Mouse (Mus musculus): ENCODE measurements at regions not wholly inside any gene's neighbourhood (a gene's known extent, or its start where the extent isn't known, plus 50 kb on each side); places are given as distances from the start of the nearest gene placed in this dataset.

DNA sequence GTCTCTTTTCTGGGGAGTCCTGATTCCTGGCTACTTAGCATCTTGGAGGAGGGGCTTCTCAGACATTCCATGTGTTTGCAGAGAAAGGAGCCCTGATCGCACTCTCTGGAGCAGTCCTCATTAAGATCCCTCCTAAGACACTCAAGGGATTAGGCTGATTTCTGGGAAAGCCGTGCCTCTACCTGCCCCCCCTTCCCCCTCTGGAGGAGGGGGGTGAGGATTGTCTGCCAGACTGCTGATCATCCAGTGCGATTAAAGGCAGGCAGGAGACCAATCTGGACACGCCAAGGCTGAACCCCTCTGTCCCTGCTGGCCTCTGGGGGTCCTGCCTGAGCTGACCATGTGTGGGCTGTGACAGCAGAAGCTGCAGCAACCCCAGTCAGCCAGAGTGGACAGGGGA lies 65.4 kb downstream of the Vegfa start:
- H3K4me1 ChIP-seq (ENCODE audit: control insufficient read depth, insufficient read depth, low read length), result no peaks in the 10 kb centered on the region
- peak; percentile 24 for DNase-seq
- WGBS, result 10% methylated on average over 4 of the region's 4 CpGs
- no peaks in the 10 kb centered on the region for H3K36me3 ChIP-seq (ENCODE audit: control insufficient read depth, insufficient read depth, low read length)
- no peak for ATAC-seq (ENCODE audit: low FRiP score, low TSS enrichment)
- H3K9ac ChIP-seq (replicated peaks; ENCODE audit: low read length), result no peak overlapping the region
- H3K9me3 ChIP-seq (ENCODE audit: control insufficient read depth, low read length), result no peaks in the 10 kb centered on the region
- H3K4me3 ChIP-seq (replicated peaks; ENCODE audit: low read depth, low read length), result no peak overlapping the region
- no peak overlapping the region for H3K4me2 ChIP-seq (ENCODE audit: low read length)
- H3K27ac ChIP-seq (replicated peaks; ENCODE audit: low read depth, low read length), result no peak overlapping the region
- H3K27me3 ChIP-seq (ENCODE audit: control insufficient read depth, insufficient read depth, low read length), result no peaks in the 10 kb centered on the region

DNA sequence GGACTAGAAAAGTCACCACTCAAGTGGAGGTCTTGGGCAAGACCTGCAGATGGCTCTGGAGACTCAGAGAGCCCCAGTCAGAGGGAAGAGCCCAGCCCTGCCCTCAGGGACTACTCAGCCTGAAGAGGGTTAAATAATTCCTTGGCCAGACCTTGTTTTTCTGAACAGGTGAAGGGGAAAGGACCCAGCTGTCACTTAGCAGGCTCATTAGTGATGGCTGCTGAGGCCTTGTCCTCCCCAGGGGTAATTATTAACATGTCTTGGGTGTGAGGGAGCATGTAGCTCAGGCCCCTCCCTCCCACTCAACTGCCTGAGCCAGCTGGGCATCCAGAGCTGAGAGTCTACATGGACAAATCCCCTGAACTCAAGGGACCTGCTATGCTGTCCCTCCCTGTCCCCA lies 68.1 kb downstream of the Vegfa start:
- no peak for DNase-seq
- Histone ChIP-seq H3K9ac (replicated peaks; ENCODE audit: low read length) (no peak overlapping the region), H3K27me3 (ENCODE audit: control insufficient read depth, insufficient read depth, low read length) (no peaks in the 10 kb centered on the region), H3K4me1 (ENCODE audit: control insufficient read depth, insufficient read depth, low read length) (no peaks in the 10 kb centered on the region), H3K36me3 (ENCODE audit: control insufficient read depth, insufficient read depth, low read length) (no peaks in the 10 kb centered on the region), H3K4me2 (ENCODE audit: low read length) (no peak overlapping the region), H3K27ac (replicated peaks; ENCODE audit: low read depth, low read length) (no peak overlapping the region), H3K4me3 (replicated peaks; ENCODE audit: low read depth, low read length) (no peak overlapping the region), H3K9me3 (ENCODE audit: control insufficient read depth, low read length) (no peaks in the 10 kb centered on the region)
- ATAC-seq (ENCODE audit: low FRiP score, low TSS enrichment), result no peak

DNA sequence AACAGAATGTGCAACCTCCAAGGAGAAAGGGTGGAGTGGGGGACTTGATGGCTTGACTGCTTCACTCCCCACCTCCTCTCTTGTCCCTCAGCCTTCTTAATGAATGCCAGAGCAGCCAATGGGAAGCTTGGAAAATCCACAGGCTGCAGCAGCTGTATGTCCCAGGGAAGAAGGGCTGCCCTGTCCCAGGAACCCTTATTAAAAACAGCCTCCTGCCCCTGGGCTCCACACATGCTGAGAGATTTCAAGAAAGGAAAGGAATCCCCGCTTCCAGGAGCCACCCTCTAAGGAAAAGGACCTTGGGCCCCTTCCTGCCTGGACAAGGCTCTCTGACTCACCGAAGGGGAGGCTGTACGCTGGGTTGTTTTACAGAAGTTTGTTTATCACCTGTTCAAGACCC lies 68.8 kb downstream of the Vegfa start:
- DNase-seq, result no peak
- H3K4me3 ChIP-seq (replicated peaks; ENCODE audit: low read depth, low read length), result no peak overlapping the region
- ATAC-seq (ENCODE audit: low FRiP score, low TSS enrichment), result no peak
- no peaks in the 10 kb centered on the region for H3K36me3 ChIP-seq (ENCODE audit: control insufficient read depth, insufficient read depth, low read length)
- WGBS, result 74% methylated on average over 3 of the region's 3 CpGs
- no peaks in the 10 kb centered on the region for H3K9me3 ChIP-seq (ENCODE audit: control insufficient read depth, low read length)
- no peak overlapping the region for H3K4me2 ChIP-seq (ENCODE audit: low read length)
- H3K27me3 ChIP-seq (ENCODE audit: control insufficient read depth, insufficient read depth, low read length), result no peaks in the 10 kb centered on the region
- H3K4me1 ChIP-seq (ENCODE audit: control insufficient read depth, insufficient read depth, low read length), result no peaks in the 10 kb centered on the region
- H3K9ac ChIP-seq (replicated peaks; ENCODE audit: low read length), result no peak overlapping the region
- H3K27ac ChIP-seq (replicated peaks; ENCODE audit: low read depth, low read length), result no peak overlapping the region

DNA sequence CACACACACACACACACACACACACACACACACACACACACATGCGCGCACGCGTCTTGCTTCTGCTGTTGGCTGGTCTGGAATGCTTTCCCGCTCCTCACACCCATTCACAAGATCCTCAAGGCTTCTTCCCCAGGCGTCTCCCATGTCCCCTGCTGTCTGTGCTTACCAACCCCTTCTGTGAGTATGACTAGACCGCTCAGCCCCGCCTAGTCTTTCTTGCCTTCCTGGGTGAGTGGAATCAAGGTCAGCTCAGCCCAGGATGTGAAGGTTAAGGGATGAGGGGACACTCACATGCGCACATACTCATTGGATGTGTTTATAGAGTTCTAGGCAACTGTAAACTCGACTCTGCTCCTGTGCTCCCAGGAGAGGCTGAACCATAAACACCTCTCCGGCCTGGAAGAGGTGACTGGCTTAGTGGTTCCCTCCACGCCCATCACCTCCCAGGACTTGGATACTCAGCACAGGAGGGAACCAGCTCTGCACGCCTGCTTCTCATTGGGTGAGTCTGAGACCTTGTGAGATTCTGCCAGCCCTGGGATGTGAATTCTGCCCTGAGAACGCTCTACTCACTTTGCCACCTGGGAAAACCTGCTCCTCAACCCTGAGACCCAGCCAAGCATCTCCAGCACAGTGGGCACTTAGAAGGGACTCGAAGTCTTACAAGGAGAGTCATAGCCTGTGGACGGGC lies 70.4 kb downstream of the Vegfa start:
- no peak for DNase-seq
- Histone ChIP-seq H3K27ac (replicated peaks; ENCODE audit: low read depth, low read length) (no peak overlapping the region), H3K4me2 (ENCODE audit: low read length) (no peak overlapping the region), H3K36me3 (ENCODE audit: control insufficient read depth, insufficient read depth, low read length) (no peaks in the 10 kb centered on the region), H3K4me1 (ENCODE audit: control insufficient read depth, insufficient read depth, low read length) (no peaks in the 10 kb centered on the region), H3K9me3 (ENCODE audit: control insufficient read depth, low read length) (no peaks in the 10 kb centered on the region), H3K27me3 (ENCODE audit: control insufficient read depth, insufficient read depth, low read length) (no peaks in the 10 kb centered on the region), H3K9ac (replicated peaks; ENCODE audit: low read length) (no peak overlapping the region), H3K4me3 (replicated peaks; ENCODE audit: low read depth, low read length) (no peak overlapping the region)
- no peak for ATAC-seq (ENCODE audit: low FRiP score, low TSS enrichment)
- 86% methylated on average over 16 of the region's 16 CpGs for WGBS

DNA sequence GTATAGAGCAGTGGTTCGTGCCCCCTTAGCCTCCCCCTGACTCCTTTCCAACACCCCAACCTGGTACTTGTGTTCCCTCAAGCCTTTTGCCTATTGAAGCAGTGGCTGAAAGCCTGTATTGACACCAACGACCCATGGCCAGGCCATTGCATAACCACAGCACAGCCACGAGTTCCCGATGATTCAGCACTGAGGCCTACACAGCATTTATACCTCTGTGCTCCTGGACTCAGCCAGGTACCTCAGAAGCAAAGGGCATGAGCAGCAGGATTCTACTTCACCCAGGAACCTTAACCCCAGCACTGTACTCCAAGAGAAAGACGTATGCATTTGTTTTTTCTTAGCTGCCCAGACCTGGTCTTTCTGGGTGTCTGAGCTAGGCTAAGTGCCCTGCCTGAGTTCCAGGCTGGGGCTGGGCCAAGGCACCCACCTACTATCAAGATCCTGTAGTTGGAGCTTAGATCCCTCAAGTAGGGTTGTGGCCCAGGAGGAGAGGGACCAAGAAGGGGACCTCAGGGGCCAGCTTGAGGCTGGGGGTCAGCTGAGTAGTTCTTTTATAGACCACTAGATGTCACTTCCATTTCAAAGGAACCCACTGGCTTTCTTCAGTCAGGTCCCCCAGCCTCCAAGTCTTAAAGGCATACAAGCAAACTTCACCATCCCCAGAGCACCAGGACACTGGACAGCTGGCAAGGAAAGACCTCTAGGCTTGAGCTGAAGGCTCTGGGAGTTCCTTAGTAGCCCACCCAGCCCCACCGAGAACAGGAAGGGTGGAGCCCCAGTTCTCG lies 73.9 kb downstream of the Vegfa start:
- H3K9me3 ChIP-seq (ENCODE audit: control insufficient read depth, low read length), result no peaks in the 10 kb centered on the region
- no peak overlapping the region for H3K4me3 ChIP-seq (replicated peaks; ENCODE audit: low read depth, low read length)
- WGBS, result 92% methylated on average over 7 of the region's 7 CpGs
- no peak overlapping the region for H3K9ac ChIP-seq (replicated peaks; ENCODE audit: low read length)
- H3K27me3 ChIP-seq (ENCODE audit: control insufficient read depth, insufficient read depth, low read length), result no peaks in the 10 kb centered on the region
- DNase-seq (peak; percentile 29), ATAC-seq (ENCODE audit: low FRiP score, low TSS enrichment) (no peak)
- no peaks in the 10 kb centered on the region for H3K4me1 ChIP-seq (ENCODE audit: control insufficient read depth, insufficient read depth, low read length)
- H3K4me2 ChIP-seq (ENCODE audit: low read length), result no peak overlapping the region
- H3K27ac ChIP-seq (replicated peaks; ENCODE audit: low read depth, low read length), result no peak overlapping the region
- no peaks in the 10 kb centered on the region for H3K36me3 ChIP-seq (ENCODE audit: control insufficient read depth, insufficient read depth, low read length)

DNA sequence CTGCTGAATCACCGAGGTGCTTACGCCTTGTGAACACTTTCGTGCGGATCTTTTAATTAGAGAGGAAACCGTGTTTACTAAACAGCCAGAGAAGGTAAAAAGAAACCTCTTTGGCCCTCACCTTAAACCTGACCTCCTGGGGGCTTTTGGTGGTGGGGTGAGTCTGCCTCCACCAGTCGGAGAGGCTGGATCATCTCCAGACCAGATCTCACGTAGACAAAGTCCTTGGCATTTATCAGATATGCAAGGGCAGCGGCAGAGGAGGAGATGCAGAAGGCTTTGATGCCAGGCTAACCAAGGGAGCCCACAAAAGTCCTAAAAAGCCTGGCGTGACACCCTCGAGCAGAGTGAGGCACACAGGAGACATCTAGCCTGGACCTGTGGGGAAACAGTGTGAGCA lies 76.7 kb downstream of the Vegfa start:
- no peak overlapping the region for H3K9ac ChIP-seq (replicated peaks; ENCODE audit: low read length)
- no peak for DNase-seq
- no peaks in the 10 kb centered on the region for H3K27me3 ChIP-seq (ENCODE audit: control insufficient read depth, insufficient read depth, low read length)
- no peak for ATAC-seq (ENCODE audit: low FRiP score, low TSS enrichment)
- no peak overlapping the region for H3K4me3 ChIP-seq (replicated peaks; ENCODE audit: low read depth, low read length)
- no peaks in the 10 kb centered on the region for H3K4me1 ChIP-seq (ENCODE audit: control insufficient read depth, insufficient read depth, low read length)
- H3K9me3 ChIP-seq (ENCODE audit: control insufficient read depth, low read length), result no peaks in the 10 kb centered on the region
- no peak overlapping the region for H3K4me2 ChIP-seq (ENCODE audit: low read length)
- H3K27ac ChIP-seq (replicated peaks; ENCODE audit: low read depth, low read length), result no peak overlapping the region
- 64% methylated on average over 10 of the region's 10 CpGs for WGBS
- no peaks in the 10 kb centered on the region for H3K36me3 ChIP-seq (ENCODE audit: control insufficient read depth, insufficient read depth, low read length)

DNA sequence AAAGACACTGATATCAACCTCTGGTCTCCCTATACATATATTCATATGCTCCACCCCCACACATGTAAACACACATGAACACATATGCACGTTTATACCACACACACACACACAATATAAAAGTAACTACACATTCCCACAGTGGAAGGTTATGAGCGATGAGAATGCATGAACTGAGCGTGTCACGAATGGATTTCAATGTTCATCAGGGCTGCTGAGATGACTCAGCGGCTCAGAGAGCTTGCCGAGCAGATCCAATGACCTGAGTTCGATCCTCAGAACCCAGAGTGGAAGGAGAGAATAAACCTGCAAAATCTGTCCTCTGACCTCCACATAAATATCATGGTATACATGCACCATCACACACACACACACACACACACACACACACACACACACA lies 77.3 kb downstream of the Vegfa start:
- DNase-seq, result no peak
- no peaks in the 10 kb centered on the region for H3K27me3 ChIP-seq (ENCODE audit: control insufficient read depth, insufficient read depth, low read length)
- no peak overlapping the region for H3K4me3 ChIP-seq (replicated peaks; ENCODE audit: low read depth, low read length)
- no peaks in the 10 kb centered on the region for H3K4me1 ChIP-seq (ENCODE audit: control insufficient read depth, insufficient read depth, low read length)
- ATAC-seq (ENCODE audit: low FRiP score, low TSS enrichment), result no peak
- H3K27ac ChIP-seq (replicated peaks; ENCODE audit: low read depth, low read length), result no peak overlapping the region
- H3K9me3 ChIP-seq (ENCODE audit: control insufficient read depth, low read length), result no peaks in the 10 kb centered on the region
- H3K9ac ChIP-seq (replicated peaks; ENCODE audit: low read length), result no peak overlapping the region
- no peaks in the 10 kb centered on the region for H3K36me3 ChIP-seq (ENCODE audit: control insufficient read depth, insufficient read depth, low read length)
- H3K4me2 ChIP-seq (ENCODE audit: low read length), result no peak overlapping the region
- WGBS, result 89% methylated on average over 7 of the region's 7 CpGs

DNA sequence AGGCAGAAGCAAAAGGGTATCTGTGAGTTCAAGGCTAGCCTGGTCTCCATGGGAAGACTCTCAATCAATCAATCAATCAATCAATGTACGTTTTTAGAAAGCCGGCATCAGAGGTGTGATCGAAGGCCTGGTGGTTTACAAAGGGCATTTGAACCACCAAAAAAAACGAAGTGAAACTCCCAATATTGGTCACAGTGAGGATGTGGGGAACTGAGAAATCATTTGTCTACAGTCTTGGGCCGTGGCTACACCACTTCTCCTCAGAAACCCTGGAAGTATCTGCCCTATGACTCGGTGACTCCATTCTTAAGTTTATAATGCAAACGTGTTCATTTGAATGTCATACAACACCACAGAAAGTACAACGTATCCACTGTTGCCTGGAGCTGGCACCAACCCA lies 78.6 kb downstream of the Vegfa start:
- Histone ChIP-seq H3K4me1 (ENCODE audit: control insufficient read depth, insufficient read depth, low read length) (no peaks in the 10 kb centered on the region), H3K9me3 (ENCODE audit: control insufficient read depth, low read length) (no peaks in the 10 kb centered on the region), H3K4me3 (replicated peaks; ENCODE audit: low read depth, low read length) (no peak overlapping the region), H3K27ac (replicated peaks; ENCODE audit: low read depth, low read length) (no peak overlapping the region), H3K27me3 (ENCODE audit: control insufficient read depth, insufficient read depth, low read length) (no peaks in the 10 kb centered on the region), H3K4me2 (ENCODE audit: low read length) (no peak overlapping the region), H3K9ac (replicated peaks; ENCODE audit: low read length) (no peak overlapping the region), H3K36me3 (ENCODE audit: control insufficient read depth, insufficient read depth, low read length) (no peaks in the 10 kb centered on the region)
- no peak for ATAC-seq (ENCODE audit: low FRiP score, low TSS enrichment)
- WGBS, result 88% methylated on average over 8 of the region's 8 CpGs
- no peak for DNase-seq

DNA sequence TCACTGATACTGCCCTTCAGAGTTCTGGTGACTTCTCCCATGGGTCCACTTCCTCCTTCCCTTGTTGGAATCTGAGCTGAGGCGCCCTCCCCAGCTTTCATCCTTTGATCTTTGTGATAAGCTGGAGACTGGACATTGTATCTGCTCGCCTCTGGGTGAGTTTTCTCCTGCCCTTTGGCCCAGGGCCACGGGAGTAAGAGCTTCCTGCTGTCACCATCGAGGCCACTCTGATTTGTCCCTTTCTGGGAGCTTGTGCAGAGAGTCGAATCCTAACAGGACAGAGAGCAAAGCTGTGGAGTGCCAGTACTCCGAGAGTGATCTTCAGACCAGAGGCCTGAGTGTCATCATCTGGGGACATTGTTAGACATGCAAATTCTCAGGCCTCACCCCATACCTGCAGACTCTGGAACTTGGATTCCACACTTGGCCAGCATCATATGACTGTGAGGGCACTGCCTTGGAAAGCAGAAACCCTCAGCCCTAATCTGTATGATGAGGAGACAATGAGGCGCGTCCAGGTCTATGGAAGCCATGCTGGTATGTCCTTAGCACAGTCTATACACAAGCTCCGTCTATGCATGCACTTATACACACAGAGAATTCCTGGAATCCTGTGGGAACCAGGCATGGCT lies 81.5 kb downstream of the Vegfa start:
- WGBS, result 54% methylated on average over 9 of the region's 9 CpGs
- no peaks in the 10 kb centered on the region for H3K4me1 ChIP-seq (ENCODE audit: control insufficient read depth, insufficient read depth, low read length)
- no peak overlapping the region for H3K4me3 ChIP-seq (replicated peaks; ENCODE audit: low read depth, low read length)
- ATAC-seq (ENCODE audit: low FRiP score, low TSS enrichment) (no peak), DNase-seq (no peak)
- H3K9ac ChIP-seq (replicated peaks; ENCODE audit: low read length), result no peak overlapping the region
- H3K27ac ChIP-seq (replicated peaks; ENCODE audit: low read depth, low read length), result no peak overlapping the region
- no peaks in the 10 kb centered on the region for H3K36me3 ChIP-seq (ENCODE audit: control insufficient read depth, insufficient read depth, low read length)
- H3K27me3 ChIP-seq (ENCODE audit: control insufficient read depth, insufficient read depth, low read length), result no peaks in the 10 kb centered on the region
- H3K9me3 ChIP-seq (ENCODE audit: control insufficient read depth, low read length), result no peaks in the 10 kb centered on the region
- H3K4me2 ChIP-seq (ENCODE audit: low read length), result no peak overlapping the region

Data from midbrain, embryonic 14.5 days (tissue).